Mouse (Mus musculus): ENCODE data around the gene Sytl1. TPM values are rescaled to one million over a fixed set of nuclear protein-coding genes. Genes with fewer than 3 reads are reported as not detected.

Gene Sytl1
- polyA plus RNA-seq, 1 experiment, result 0.07 TPM

- Histone ChIP-seq H3K4me3 (replicated peaks) (no peak overlapping the region), H3K9me3 (ENCODE audit: control insufficient read depth, low read length) (no peaks in the 10 kb centered on the region), H3K36me3 (ENCODE audit: control insufficient read depth) (peaks cover 3% of the 10 kb centered on the region), H3K27me3 (ENCODE audit: control insufficient read depth) (peaks cover 3% of the 10 kb centered on the region), H3K4me1 (ENCODE audit: control insufficient read depth) (peaks cover 13% of the 10 kb centered on the region)
- no peak for TF ChIP-seq TAL1 (IDR thresholded peaks at IDR 0.05; ENCODE audit: low read length)
- TF ChIP-seq GATA1 (IDR thresholded peaks at IDR 0.05; ENCODE audit: low read length), result no peak
Measured at GRCm38 (mm10) chr4:133203591-133203990, 59.3 kb downstream of the Sytl1 start.

Other genes starting within 250 kb of the Sytl1 start
- 7.5 and 8.8 TPM in 2 replicates for gene Wasf2, start 132.6 kb downstream of the Sytl1 start, polyA plus RNA-seq (2012)
- not detected in 2 replicates for gene Cd164l2, start 51.0 kb downstream of the Sytl1 start, polyA plus RNA-seq (2012)
- not detected in 2 replicates for gene Gpr3, start 50.6 kb downstream of the Sytl1 start, polyA plus RNA-seq (2012)
- gene Map3k6, start 22.3 kb downstream of the Sytl1 start, polyA plus RNA-seq (2012), result 0.64 and 1.2 TPM in 2 replicates
- 4.2 and 5.3 TPM in 2 replicates for gene Tmem222, start 14.7 kb upstream of the Sytl1 start, polyA plus RNA-seq (2012)
- 23.1 and 24.0 TPM in 2 replicates for gene Wdtc1, start 90.4 kb upstream of the Sytl1 start, polyA plus RNA-seq (2012)
- gene Slc9a1, start 106.6 kb upstream of the Sytl1 start, polyA plus RNA-seq (2012), result 3.7 and 3.8 TPM in 2 replicates
- gene Tent5b, start 217.0 kb upstream of the Sytl1 start, polyA plus RNA-seq (2012), result not detected in 2 replicates
- not detected in 2 replicates for gene Trnp1, start 235.4 kb upstream of the Sytl1 start, polyA plus RNA-seq (2012)